Mouse (Mus musculus) 3134 (cell line): ENCODE measurements around the gene Kynu.
A peak's percentile ranks its signal among the peaks of the same experiment; 100 is the strongest.

ENCODE experiments used
- DNase-seq: peaks from one replicate; pipeline ENCODE4 v3.0.0-alpha.2; 2011; ENCODE audit warnings: low spot score; ENCODE audit not compliant: insufficient read length; ENCODE audit errors: extremely low read depth

Gene Kynu

GRCm38 (mm10) chr2:43636498-43636897 is 81.4 kb downstream of the Kynu start:
- no peak for DNase-seq

DNA sequence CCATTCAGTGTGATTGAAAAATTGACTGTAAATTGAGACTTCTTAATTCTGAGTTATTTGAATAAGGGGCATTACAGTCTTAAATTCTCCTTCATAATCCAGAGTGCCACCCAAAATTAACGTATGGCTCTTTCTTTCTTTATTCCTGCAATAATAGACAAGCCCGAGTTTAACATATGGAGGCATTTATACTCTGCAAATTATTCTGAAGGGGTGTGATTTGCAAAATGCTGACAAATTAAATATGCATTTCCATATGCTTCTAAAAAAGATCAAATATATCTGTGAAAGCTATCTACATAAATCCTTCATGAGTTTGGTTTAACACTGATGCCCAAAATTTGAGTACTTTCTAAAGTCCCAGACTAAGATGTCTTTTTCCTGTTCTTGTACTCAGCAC is 91.8 kb downstream of the Kynu start:
- DNase-seq = no peak

DNA sequence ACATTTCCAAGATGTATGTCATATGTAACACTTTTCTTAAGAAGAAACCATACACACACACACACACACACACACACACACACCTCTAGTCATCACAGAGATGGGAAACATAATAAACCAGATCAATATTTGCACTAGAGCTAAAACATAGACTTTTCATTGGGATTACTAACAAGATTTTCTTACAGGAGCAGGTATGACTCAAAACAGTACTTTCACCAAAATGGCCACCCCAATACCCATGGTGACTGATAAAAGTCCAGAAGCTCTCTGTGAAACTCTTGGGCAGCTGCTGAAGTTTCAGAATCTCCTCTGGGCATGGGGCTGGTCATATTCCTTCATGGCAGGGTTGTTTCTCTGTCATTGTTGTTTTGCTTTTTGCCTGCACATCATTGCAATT is 114.5 kb downstream of the Kynu start:
- DNase-seq = no peak

DNA sequence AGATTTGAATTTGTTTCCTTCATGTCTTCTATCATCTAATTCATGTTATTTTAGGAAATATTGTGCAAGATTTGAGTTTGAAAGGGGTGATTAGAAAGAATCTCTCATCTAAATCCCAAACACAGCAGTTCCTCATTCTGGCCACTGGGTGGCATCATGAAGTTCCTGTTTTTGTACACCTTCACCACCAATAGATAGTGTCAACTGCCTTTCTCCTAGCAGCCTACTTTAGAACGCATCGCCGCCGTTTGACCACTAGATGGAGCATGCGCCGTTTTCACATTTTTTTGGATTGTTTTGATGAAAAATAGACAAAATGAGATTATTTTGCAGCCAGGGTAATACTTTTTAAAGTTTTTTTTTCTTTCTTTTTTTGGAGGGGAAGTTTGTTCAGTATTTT is 118.5 kb downstream of the Kynu start:
- peak; percentile 14 for DNase-seq

- no peak for DNase-seq
Observed at GRCm38 (mm10) chr2:43674098-43674497, 119.0 kb downstream of the Kynu start.

GRCm38 (mm10) chr2:43675277-43675676 is 120.1 kb downstream of the Kynu start:
- no peak for DNase-seq

DNA sequence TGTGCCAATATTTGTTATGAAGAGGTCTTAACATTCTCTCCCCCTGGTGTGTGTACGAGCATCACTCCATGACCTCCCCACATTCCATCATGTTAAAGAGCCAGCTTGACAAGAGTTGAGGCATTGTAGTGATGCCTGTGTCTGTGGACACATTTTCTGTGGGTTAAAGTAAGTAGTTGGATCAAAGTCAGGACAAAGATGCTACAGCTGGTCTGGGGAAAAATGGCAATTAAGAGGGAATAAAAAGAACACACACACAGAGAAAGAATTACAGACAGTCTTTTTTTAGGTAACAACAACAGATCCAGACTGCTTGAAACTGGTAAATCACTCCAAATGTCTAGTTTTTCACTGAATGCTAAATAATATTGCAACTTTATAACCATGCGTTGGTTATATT is 135.3 kb downstream of the Kynu start:
- no peak for DNase-seq

DNA sequence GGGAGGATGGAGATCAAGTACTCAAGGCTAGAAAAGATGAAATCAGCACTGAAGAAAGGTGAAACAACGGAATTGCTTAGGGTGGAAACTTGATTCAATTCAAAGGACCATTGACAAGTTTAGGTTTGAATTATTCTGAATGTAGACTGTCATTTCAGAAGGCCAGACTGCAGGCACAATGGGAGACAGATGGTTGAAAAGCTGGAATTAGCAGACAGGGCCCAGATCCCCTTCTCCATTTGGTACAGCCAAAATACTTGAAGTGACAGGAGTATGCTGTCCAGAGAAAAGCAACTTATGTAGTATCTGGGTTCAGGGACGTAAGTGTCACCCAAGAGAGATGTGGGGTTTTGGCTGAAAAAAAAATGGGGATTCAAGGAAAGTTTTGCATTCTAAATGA is 136.2 kb downstream of the Kynu start:
- DNase-seq = no peak

DNA sequence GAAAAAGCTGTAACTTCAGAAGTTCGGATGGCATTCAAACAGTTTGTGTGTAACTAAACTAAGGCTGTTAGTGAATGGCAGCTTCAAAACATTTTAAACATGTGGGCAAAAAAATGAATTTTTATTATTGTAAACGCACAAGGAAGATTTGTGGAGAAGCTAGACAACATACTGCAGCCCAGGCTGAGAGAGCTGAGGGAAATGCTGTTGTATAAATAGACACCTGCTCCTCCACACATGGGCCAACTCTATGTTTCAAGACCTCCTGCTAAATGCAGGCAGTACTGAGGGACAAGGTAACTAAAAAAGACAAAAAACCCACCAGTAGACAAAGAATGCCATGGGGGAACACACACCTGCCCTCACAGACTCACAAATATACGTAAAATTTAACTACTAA is 140.5 kb downstream of the Kynu start:
- DNase-seq = no peak

DNA sequence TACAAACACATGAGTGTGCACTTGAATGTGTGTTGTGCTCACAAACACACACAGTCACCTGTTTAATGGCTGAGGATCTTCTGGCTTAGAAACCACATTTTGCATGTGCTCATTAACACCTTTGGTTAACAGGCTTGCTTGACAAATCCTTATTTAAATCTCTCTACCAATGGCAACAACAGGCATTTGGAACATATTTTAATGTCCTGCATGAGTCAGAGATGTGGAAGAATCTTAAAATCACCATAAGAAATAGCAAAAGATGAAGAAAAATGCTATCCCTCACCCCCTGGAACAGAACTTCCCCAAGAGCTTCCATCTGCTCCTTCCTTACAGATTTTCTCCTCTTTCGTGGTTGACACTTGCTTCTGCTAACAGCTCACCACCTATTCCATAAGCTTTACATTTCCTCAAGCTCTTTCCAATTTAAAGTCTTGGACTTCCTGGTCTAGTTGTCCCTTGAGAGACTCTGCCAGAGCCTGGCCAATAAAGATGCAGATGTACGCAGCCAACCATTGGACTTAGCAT is 157.5 kb downstream of the Kynu start:
- no peak for DNase-seq

DNA sequence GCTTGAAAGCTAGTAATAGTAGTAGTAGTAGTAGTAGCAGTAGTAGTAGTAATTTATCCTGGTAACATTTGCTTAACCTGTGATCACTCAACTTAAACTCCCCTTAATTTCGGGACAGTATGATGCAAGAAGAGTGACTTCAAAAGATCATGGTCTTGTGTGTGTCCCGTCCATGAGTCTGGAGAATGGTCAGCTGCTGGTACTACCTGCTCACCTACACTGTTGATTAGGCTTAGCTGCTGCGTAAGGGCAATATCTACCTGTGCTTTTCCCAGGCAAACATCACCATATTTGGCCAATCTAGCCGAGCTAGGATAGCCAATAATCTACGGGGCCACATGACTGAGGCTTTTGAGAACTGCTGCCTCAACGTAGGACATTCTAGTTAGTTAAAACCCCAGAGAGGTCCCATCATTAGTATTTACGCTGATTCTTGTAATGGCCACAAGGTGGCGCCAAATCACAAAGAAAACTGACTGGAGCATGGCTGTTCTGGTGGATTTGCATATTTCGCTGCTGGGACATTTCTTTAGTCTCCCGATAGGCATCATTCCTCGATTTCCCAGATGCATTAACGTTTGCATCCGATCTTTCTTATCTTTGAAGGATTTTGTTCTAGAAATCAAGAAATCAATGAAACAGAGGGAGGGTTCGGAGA is 167.4 kb downstream of the Kynu start:
- DNase-seq = no peak

DNA sequence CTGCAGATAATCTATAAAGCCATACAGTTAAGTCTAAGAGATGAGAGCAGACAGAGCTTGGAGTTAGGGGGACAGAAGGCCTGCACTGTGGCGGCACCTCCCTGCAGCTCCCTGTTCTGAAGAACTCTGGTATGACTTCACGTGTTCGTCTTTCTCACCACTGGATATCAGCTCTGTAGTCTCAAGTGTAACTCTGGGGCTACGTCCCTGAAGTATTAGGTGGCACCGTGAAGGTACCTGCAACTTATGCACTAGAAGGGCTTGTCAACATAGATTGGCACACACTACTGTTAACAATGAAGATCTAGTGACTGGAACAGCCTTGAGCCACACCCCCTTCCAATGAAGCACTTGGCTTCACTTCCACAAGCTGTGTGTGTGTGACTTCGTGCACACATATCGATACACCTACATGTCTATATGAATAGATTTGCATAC is 168.0 kb downstream of the Kynu start:
- DNase-seq = no peak

DNA sequence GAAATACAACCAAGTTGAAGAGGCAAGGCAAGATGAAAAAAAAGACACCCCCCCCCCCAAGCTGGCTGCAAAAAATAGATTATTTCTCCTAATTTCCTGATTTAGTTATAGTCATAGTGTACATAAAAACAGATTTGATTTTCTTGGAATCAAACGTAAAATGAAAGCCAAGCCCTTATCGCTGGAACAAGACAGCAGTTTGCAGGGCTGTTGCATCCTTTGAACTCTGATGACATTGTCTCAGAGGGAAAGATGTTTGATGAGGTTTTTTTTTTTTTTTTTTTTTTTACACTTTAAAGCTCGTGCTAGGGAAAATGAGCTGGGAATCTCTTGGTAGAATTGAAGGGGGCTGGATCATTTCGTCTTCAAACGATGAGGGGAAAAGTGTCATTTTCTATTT is 172.1 kb downstream of the Kynu start:
- DNase-seq = no peak

GRCm38 (mm10) chr2:43727693-43728092 is 172.6 kb downstream of the Kynu start:
- DNase-seq = no peak

GRCm38 (mm10) chr2:43728831-43729230 is 173.7 kb downstream of the Kynu start:
- DNase-seq = no peak
